Mouse (Mus musculus) embryonic fibroblast, embryonic 13.5 days (primary cell): ENCODE data around the gene 1700017B05Rik. TPM values are rescaled to one million over a fixed set of nuclear protein-coding genes. Genes with fewer than 3 reads are reported as not detected.
"Not testable (repeated sequence)": the region's sequence is repeated elsewhere in the genome, so short reads cannot be mapped to it uniquely, and the experiment has no call there.

Experiments used
- H3K27ac ChIP-seq: 2 replicates; pipeline ENCODE4 v1.5.1; 2012; ENCODE audit warnings: low read length, control low read depth, inconsistent platforms; ENCODE audit not compliant: insufficient read depth
- H3K4me1 ChIP-seq: 2 replicates; pipeline ENCODE4 v1.6.1; 2011; ENCODE audit warnings: low read length; ENCODE audit not compliant: control insufficient read depth, insufficient read depth
- H3K4me3 ChIP-seq: 2 replicates; pipeline ENCODE4 v1.5.1; 2011; ENCODE audit warnings: mild to moderate bottlenecking, control low read depth, low read length; ENCODE audit not compliant: insufficient read depth
- POLR2A ChIP-seq: IDR thresholded peaks from 2 replicates; pipeline ENCODE4 v1.6.1; 2011; ENCODE audit warnings: low read depth, mild to moderate bottlenecking, control low read depth, low read length, moderate library complexity
- polyA plus RNA-seq: library from polyadenylated mRNA; stranded (reverse); fragments of >200 nt; gene quantifications from 2 replicates; pipeline ENCODE4 v1.2.4, GENCODE M21; 2011; ENCODE audit warnings: low read depth; ENCODE audit not compliant: missing spikeins, insufficient read length

1700017B05Rik gene
- polyA plus RNA-seq, 1 experiment, result 36.6 TPM

DNA sequence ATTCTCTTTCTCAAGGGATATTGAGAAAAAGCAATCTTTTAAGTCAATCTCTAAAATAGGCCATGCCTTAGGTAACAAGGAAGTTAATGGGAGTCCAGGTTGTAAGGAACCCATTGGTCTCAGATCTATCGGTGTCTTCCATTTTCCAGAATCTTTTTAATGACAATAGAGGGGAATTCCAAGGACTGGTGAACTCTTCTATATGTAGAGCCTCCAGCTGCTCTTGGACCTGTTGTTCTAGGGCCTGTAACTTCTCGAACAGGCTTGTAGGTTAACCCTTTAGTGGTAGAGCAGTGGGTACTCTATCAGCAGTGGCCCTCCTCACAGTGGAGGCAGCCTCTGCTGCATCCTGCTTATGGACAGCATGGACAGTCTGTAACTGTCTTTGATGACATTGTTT, 55.5 kb downstream of the 1700017B05Rik start:
- no peak overlapping the region for H3K27ac ChIP-seq
- no peaks in the 10 kb centered on the region for H3K4me1 ChIP-seq
- no peak for TF ChIP-seq POLR2A
- no peak overlapping the region for H3K4me3 ChIP-seq

DNA sequence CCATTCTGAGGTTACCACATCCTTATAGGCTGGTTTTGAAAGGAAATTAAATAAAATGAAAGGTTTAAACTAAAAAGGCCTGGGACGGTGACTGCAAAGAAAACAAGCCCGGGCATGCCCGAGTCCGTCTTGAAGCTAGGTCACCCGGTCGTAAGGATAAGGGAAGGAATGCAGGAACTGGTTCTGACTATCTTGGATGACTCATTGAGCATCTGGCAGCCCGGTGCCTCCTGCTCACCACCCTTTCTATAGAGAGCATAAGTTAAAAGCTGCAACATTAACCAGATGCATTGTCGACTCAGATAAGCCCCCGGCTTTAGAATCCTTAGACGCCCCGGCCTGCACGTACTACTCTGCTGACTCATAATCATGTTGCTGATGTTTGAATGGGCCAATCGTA, 58.8 kb downstream of the 1700017B05Rik start:
- not testable (repeated sequence) for H3K4me3 ChIP-seq, H3K4me1 ChIP-seq, H3K27ac ChIP-seq

Other genes with a start within 250 kb of the 1700017B05Rik start
- 34.3 and 49.7 TPM in 2 replicates for gene Sin3a, start 190.6 kb downstream of the 1700017B05Rik start, polyA plus RNA-seq
- gene Man2c1, start 131.9 kb downstream of the 1700017B05Rik start, polyA plus RNA-seq, result 81.2 and 86.1 TPM in 2 replicates
- 6.5 and 7.0 TPM in 2 replicates for gene Neil1, start 114.3 kb downstream of the 1700017B05Rik start, polyA plus RNA-seq
- 48.4 and 52.4 TPM in 2 replicates for gene Commd4, start 104.3 kb downstream of the 1700017B05Rik start, polyA plus RNA-seq
- not detected in 2 replicates for gene Trcg1, start 26.1 kb downstream of the 1700017B05Rik start, polyA plus RNA-seq
- 26.6 and 31.0 TPM in 2 replicates for gene Ppcdc, start 177.5 kb upstream of the 1700017B05Rik start, polyA plus RNA-seq
- gene Scamp5, start 205.4 kb upstream of the 1700017B05Rik start, polyA plus RNA-seq, result 23.7 and 26.1 TPM in 2 replicates
- 0.61 TPM in 1 of 2 replicates, not detected in the other for gene Rpp25, start 241.4 kb upstream of the 1700017B05Rik start, polyA plus RNA-seq